Mouse (Mus musculus): ENCODE measurements around the gene Slco6d1.
"Not testable (repeated sequence)": the region's sequence is repeated elsewhere in the genome, so short reads cannot be mapped to it uniquely, and the experiment has no call there.

Gene Slco6d1

GRCm38 (mm10) chr1:98420824-98421223 lies at the start of gene Slco6d1:
TSS of gene Slco6d1 (plus strand) at chr1:98421124.
- in situ Hi-C loops (cut with MboI, MseI), result no loop called here

- in situ Hi-C loops (cut with MboI, MseI), result no loop called here
These were observed 28.9 kb upstream of the Slco6d1 start for GRCm38 (mm10) chr1:98392001-98392400.

GRCm38 (mm10) chr1:98447929-98448328 lies 27.0 kb downstream of the Slco6d1 start:
- in situ Hi-C loops (cut with MboI, MseI), result loop anchor here in 1 of 2 experiments (25.0 kb wide), 1 partner anchor 1786 kb away; no protein-coding TSS in a partner anchor

GRCm38 (mm10) chr1:98459224-98459623 lies 38.3 kb downstream of the Slco6d1 start:
- in situ Hi-C loops (cut with MboI, MseI), result not testable (repeated sequence)

GRCm38 (mm10) chr1:98476381-98476780 lies 55.5 kb downstream of the Slco6d1 start:
- in situ Hi-C loops (cut with MboI, MseI), result not testable (repeated sequence)

GRCm38 (mm10) chr1:98479243-98479642 lies 58.3 kb downstream of the Slco6d1 start:
- in situ Hi-C loops (cut with MboI, MseI), result no loop called here

GRCm38 (mm10) chr1:98505982-98506381 lies 85.1 kb downstream of the Slco6d1 start:
- in situ Hi-C loops (cut with MboI, MseI), result loop anchor here in 1 of 2 experiments (25.0 kb wide), 1 partner anchor 831 kb away; no protein-coding TSS in a partner anchor

GRCm38 (mm10) chr1:98522977-98523376 lies 102.1 kb downstream of the Slco6d1 start:
- in situ Hi-C loops (cut with MboI, MseI), result loop anchor here in 1 of 2 experiments (25.0 kb wide), 1 partner anchor 814 kb away; no protein-coding TSS in a partner anchor

- in situ Hi-C loops (cut with MboI, MseI), result loop anchor here in 1 of 2 experiments (25.0 kb wide), 1 partner anchor 814 kb away; no protein-coding TSS in a partner anchor
These were observed 102.6 kb downstream of the Slco6d1 start for GRCm38 (mm10) chr1:98523537-98523936.

- in situ Hi-C loops (cut with MboI, MseI), result not testable (repeated sequence)
These were observed 107.4 kb downstream of the Slco6d1 start for GRCm38 (mm10) chr1:98528368-98528767.

GRCm38 (mm10) chr1:98545372-98545771 lies 124.4 kb downstream of the Slco6d1 start:
- in situ Hi-C loops (cut with MboI, MseI), result no loop called here

- in situ Hi-C loops (cut with MboI, MseI), result no loop called here
These were observed 133.5 kb downstream of the Slco6d1 start for GRCm38 (mm10) chr1:98554388-98554787.

- in situ Hi-C loops (cut with MboI, MseI), result no loop called here
These were observed 144.8 kb downstream of the Slco6d1 start for GRCm38 (mm10) chr1:98565701-98566100.
